Mouse (Mus musculus): ENCODE measurements around the gene Papss2.

The Papss2 gene

DNA sequence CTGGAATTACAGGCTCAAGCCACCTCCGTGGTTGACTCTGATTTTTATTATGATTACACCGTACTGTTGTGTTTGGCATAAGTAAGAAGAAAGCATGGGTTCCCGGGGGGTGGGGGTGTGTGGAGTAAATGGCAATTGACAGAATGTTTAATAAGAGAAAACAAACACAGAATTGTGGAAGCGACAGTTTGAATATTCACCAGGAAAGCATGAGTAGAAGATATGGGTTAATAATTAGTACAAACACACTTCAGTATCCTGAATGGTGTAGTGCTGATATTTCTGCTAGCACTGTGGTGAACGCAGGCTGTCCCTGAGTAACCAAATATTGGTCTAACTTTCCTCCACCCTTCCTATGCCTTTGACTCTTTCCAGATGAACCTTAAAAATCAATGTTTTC, 3.8 kb downstream of the Papss2 start:
- DNase-seq (ENCODE audit: low spot score in 2 of 2), result no peak

DNA sequence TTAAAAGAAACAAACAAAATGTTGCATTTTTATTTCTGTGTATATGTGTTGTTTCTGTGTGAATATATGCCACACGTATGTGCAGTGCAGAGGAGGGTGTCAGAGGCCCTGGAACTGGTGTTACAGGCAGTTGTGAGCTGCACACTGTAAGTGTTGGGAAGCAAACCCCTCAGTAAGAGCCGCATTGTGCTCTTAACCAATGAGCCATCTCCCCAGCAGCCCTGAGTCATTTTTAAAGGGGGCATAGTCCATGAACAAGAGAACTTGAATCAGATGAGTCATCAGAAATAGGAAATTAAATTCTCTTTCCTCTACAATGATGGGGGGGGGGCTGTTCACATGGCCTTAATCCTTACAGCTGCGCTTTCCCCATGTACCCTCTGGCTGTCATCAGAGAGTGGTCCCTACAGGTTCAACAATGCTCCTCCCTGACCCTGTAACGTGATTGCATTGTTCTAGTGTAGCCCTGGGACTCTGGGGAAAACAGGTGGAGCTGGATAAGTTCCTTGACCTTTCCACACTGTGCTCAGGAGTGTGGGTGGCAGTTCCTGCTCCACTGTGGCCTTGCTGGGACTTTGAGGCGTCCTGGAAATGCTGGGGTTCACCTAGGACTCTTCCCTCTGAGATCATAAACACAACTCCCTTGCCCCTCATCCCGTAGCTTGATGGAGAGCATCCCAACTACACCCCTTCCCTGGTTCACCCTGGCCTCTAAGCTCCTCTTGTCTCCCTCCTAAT, 5.6 kb downstream of the Papss2 start:
- no peak for DNase-seq (ENCODE audit: low spot score in 2 of 2)

GRCm38 (mm10) chr19:32603466-32603865, 7.9 kb downstream of the Papss2 start:
- DNase-seq (ENCODE audit: low spot score in 2 of 2), result no peak

- DNase-seq (ENCODE audit: low spot score in 2 of 2), result no peak
Observed at GRCm38 (mm10) chr19:32604127-32604526, 8.5 kb downstream of the Papss2 start.

DNA sequence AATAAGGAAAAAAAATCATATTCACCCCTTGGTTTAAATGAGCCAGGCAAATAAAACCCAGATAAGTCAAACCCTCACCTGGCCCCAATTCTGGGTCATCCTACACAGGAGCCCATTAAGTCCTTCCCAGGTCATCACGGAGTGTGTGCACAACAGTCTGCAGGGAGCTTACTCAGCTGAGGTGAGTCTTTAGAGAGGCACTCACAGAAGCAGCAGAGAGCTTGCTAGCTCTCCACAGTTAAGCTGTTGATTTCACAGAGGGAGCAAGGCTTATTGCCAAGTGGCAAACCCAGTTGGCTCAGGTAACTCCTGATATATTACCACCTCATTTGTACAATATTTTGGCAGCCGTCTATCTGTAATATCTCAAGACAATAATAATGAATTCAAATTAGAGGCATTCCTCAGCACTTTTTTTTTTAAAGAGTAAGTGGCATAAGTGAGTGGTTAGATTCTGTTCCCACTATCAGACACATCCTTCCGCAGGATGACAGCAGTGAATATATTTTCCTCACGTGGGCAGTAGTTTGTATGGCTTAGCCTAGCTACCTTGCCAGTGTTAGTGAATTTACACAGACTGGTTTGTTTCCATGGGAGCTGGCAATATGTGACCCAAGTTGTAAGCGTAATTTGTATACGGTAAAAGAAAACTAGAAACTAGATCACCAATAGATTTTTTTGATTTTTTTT, 9.1 kb downstream of the Papss2 start:
- DNase-seq (ENCODE audit: low spot score in 2 of 2), result no peak

- DNase-seq (ENCODE audit: low spot score in 2 of 2), result no peak
Observed at GRCm38 (mm10) chr19:32606227-32606827, 10.7 kb downstream of the Papss2 start.

DNA sequence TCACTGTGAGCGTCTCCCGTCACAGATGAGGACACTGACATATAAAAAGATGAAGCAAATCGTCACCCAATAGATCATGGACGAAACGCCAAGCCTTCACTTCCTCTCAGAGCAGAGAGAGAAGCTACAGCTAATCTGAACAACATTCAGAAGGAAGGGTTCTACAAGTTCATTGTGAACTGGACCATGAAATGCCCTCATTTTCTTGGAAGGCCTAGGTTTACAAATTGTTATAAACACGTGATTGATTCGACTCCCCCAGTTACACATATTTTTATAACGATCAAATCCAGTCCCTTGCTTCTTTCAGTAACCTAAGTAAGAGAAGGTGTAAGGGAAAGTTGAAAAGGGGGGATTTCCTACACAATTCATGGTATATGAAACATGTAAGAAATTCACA, 11.4 kb downstream of the Papss2 start:
- no peak for DNase-seq (ENCODE audit: low spot score in 2 of 2)

- DNase-seq (ENCODE audit: low spot score in 2 of 2), result no peak
Observed at GRCm38 (mm10) chr19:32611386-32612092, 15.9 kb downstream of the Papss2 start.

DNA sequence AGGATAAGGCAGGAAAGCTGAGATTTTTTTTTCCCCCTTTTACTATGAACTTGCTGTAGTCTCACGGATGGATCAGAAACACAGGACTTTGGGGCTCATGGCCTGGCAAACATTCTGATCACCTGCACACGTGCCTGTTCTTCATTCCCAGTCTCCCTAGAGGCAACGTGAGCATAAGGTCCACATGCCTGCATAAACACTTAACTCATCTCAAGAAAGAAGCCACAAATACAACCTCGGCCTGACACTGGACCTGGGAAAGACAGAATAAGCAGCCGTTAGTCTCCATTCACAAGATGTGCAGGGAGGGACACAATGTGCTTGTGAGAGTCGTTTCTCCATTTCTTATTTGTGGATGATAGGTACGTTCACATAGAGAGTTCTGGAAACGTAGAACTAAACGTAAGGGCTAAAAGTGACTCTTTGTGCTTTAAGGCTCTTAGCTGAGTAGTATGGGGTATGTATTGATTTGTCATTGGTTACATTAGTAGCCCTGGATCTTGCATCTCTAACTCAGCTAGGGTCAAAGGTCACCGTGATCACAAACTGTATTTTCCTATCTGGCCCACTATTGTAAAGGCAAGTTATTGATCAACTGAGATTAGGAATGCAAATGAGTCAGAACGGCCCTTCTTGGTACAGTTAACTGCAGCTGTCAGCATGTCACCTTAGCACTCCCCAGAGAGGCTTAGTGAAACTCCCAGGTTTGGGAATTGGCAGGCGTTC, 18.6 kb downstream of the Papss2 start:
- no peak for DNase-seq (ENCODE audit: low spot score in 2 of 2)

DNA sequence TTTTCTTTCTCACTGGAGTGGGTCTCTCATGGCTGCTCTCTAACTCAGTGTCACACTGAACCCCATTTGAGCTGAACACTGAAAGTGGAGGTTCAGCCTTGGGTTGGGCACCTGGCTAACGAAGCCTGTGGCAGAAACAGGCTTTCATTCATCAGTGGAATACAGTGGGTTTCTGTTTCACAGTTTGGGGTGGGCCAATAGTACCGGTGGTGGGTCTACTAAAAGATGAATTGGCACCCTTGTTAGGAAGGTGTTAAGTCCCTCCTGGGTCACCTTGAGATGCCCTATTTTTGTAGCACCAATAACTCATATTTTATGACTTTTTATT, 19.1 kb downstream of the Papss2 start:
- DNase-seq (ENCODE audit: low spot score in 2 of 2), result no peak

- peak in 1 of 2 experiments; percentile 21 for DNase-seq (ENCODE audit: low spot score in 2 of 2)
Observed at GRCm38 (mm10) chr19:32616646-32617045, 21.1 kb downstream of the Papss2 start.

- DNase-seq (ENCODE audit: low spot score in 2 of 2), result no peak
Observed at GRCm38 (mm10) chr19:32619739-32620138, 24.1 kb downstream of the Papss2 start.

DNA sequence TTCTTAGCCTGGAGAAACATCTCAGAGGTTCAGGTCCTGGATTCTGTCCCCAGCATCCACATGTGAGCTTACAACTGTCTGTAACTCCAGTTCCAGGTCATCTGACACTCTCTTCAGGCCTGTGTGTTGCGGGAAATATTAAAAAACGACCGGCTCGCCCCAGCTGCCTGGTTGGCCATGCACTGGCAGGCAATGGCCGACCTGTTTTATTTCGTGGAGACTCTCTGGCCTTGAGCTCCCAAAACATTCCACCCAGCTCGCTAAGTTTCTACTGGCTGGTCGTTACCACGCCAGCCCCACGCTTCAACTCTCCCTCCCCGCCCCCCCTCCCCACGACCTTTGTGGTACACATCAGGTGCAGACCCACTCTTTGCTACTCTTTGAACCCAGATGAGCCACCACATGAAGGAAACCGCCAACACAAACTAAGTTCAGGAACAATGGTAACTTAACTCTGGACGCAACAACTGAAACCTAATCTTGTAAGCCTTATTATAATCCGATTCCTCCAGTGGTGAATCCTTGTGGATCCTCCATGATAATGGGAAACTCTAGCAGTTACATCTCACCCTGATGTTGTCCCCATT, 25.4 kb downstream of the Papss2 start:
- no peak for DNase-seq (ENCODE audit: low spot score in 2 of 2)

DNA sequence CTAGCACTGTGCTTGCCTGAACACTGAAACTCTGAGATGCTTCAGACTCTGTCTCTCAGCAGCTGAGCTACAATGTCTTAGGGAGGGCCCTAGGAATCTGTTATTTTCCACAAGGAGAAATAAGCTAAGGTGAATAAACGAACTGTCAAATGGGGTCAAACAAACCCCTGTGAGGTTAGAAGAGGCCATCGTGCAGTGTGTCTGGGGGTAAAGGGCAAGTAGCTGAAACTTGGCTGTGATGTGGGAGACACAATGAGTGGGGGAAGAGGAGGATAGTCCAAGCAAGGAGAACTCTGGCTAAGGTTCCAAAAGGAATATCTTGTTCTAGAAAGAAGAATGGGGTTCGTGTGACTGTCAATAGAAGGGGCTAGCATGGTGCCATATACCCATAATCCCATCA, 26.6 kb downstream of the Papss2 start:
- no peak for DNase-seq (ENCODE audit: low spot score in 2 of 2)

DNA sequence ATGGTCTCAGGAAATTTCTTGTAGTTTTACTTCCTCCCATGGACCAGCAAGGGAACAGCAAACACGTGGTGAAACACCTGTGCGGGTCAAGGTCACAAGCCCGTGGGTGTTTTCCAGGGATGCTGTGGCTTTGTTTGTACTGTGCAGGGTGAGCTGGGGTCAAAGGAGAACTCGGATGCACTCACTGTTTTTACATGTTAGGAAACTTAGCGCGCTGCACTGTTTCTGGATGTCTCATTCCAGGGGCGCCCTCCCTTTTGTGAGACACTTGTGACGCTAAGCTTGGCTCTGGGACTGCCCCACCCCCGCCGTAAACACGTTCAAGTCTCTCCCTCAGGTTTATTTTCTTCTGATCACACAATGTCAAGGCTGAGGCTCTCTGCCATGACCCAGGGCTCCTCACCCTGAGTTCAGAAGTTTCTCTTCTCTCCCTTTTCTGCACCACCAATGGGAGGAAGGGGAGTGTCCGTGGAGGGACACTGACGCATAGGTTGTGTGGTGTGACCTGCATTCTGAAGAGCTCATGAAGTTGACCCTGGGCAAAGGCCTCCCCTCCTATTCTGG, 31.3 kb downstream of the Papss2 start:
- no peak for DNase-seq (ENCODE audit: low spot score in 2 of 2)

DNA sequence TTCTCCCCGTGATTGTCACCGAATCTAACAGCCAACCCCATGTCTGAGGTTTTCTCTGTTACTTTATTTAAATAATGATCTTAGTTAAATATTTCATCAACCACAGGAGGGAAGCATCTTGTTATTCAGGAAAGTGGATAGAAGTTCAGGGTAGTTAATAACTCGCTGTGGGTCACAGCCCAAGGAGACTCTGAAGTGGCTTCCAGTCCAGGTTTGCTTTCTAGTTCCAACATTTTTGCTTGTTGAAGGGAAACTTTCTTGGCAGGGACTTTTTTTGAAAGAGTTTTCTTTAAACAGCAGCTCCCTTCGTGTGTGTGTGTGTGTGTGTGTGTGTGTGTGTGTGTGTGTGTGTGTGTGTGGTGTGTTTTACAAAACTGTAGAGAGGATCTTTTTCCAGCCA, 32.0 kb downstream of the Papss2 start:
- DNase-seq (ENCODE audit: low spot score in 2 of 2), result no peak

DNA sequence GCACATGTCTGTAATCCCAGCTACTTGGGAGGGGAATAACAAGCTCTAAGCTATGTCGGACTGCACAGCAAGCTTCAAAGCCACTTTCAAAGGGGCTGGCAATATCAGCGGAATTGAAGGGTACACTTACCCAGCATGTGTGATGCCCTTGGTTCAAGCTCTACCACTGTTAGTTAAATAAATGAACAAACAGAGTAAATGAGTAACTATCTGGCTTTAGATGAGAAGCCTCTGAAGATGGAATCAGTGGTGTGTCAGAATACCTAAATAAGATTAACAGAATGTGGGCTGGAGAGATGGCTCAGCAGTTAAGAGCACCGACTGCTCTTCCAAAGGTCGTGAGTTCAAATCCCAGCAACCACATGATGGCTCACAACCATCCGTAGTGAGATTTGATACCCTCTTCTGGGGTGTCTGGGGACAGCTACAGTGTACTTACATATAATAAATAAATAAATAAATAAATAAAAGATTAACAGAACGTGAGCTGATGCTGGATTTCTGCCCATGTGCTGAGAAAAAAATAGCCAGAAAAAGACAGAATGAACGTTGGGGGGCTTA, 33.1 kb downstream of the Papss2 start:
- DNase-seq (ENCODE audit: low spot score in 2 of 2), result no peak

DNA sequence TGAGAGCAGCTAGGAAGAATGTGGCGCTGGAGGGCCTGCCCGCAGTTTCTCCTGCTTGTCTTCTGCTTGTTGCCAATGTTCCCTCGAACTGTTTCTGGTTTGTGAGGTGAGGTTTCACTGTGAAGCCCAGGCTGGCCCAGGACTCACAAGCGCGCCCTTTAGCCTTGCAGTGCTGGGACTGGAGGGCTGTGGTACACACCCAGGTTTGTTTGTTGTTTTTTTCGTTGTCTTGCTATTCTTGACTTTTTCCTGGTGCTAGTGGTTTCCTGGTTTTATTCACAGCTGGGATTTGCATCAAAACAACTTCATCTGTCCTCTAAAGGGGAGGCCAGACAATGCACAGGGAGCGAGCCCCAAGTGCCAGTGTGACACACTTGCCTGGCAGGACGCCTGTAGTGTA, 39.3 kb downstream of the Papss2 start:
- DNase-seq (ENCODE audit: low spot score in 2 of 2), result no peak

- no peak for DNase-seq (ENCODE audit: low spot score in 2 of 2)
Observed at GRCm38 (mm10) chr19:32637357-32638275, 42.0 kb downstream of the Papss2 start.
